Mouse (Mus musculus) layer of hippocampus, adult 2 months (tissue): ENCODE data around the gene Hrh1. TPM values are rescaled to one million over a fixed set of nuclear protein-coding genes. Genes with fewer than 3 reads are reported as not detected.

ENCODE experiments used
- DNase-seq, 2 experiments: peaks; one replicate each; pipeline ENCODE4 v3.0.0; 2022; ENCODE audit warnings: low spot score in 2 of 2
- H3K27ac ChIP-seq: fragments of 200-600 bp; 2 replicates; pipeline ENCODE4 v1.8.1; 2022
- H3K4me3 ChIP-seq: fragments of 200-600 bp; 2 replicates; pipeline ENCODE4 v1.8.1; 2022; ENCODE audit warnings: mild to moderate bottlenecking
- CTCF ChIP-seq: fragments of 200-600 bp; conservative IDR thresholded peaks from 2 replicates; pipeline ENCODE4 v1.8.1; 2022; ENCODE audit warnings: antibody characterized with exemption, mild to moderate bottlenecking, moderate library complexity
- total RNA-seq, 2 experiments: library from RNA; stranded (reverse); gene quantifications; 2 replicates each; pipeline ENCODE4 v1.2.3; 2021

Hrh1 gene
- total RNA-seq, 2 experiments from 2014 or later, result 4.2 to 5.3 TPM

- no peak overlapping the region for H3K4me3 ChIP-seq
- no peak overlapping the region for H3K27ac ChIP-seq
- no peak for TF ChIP-seq CTCF
- DNase-seq, result no peak
Observed at GRCm38 (mm10) chr6:114394982-114395381, 2.8 kb upstream of the Hrh1 start.

GRCm38 (mm10) chr6:114396605-114397004, 1.1 kb upstream of the Hrh1 start:
- DNase-seq, result no peak
- no peak for TF ChIP-seq CTCF
- Histone ChIP-seq H3K27ac (no peak overlapping the region), H3K4me3 (no peak overlapping the region)

- Histone ChIP-seq H3K4me3 (peak overlapping the region; percentile 57), H3K27ac (no peak overlapping the region)
- DNase-seq, result no peak
- no peak for TF ChIP-seq CTCF
Observed at GRCm38 (mm10) chr6:114397280-114397679, 456 bp upstream of the Hrh1 start.

GRCm38 (mm10) chr6:114398626-114399025, 890 bp downstream of the Hrh1 start:
- peak; percentile 69 for TF ChIP-seq CTCF
- Histone ChIP-seq H3K4me3 (peak overlapping the region; percentile 57), H3K27ac (no peak overlapping the region)
- peak; percentile 36 to 56 for DNase-seq

GRCm38 (mm10) chr6:114400387-114400786, 2.7 kb downstream of the Hrh1 start:
- no peak overlapping the region for H3K27ac ChIP-seq
- no peak for TF ChIP-seq CTCF
- H3K4me3 ChIP-seq, result no peak overlapping the region

GRCm38 (mm10) chr6:114400841-114401240, 3.1 kb downstream of the Hrh1 start:
- Histone ChIP-seq H3K27ac (no peak overlapping the region), H3K4me3 (no peak overlapping the region)
- no peak for TF ChIP-seq CTCF
- DNase-seq, result no peak

More at GRCm38 (mm10) chr6:114400387-114400786, 2.7 kb downstream of the Hrh1 start:
- DNase-seq, result no peak

- no peak for DNase-seq
- H3K27ac ChIP-seq, result no peak overlapping the region
- no peak overlapping the region for H3K4me3 ChIP-seq
- peak; percentile 57 for TF ChIP-seq CTCF
Observed at GRCm38 (mm10) chr6:114402161-114402560, 4.4 kb downstream of the Hrh1 start.

GRCm38 (mm10) chr6:114403632-114404031, 5.9 kb downstream of the Hrh1 start:
- TF ChIP-seq CTCF, result no peak
- Histone ChIP-seq H3K27ac (peak overlapping the region; percentile 85), H3K4me3 (peak overlapping the region; percentile 31)
- DNase-seq, result no peak

- peak overlapping the region; percentile 31 for H3K4me3 ChIP-seq
- H3K27ac ChIP-seq, result peak overlapping the region; percentile 85
- no peak for TF ChIP-seq CTCF
- DNase-seq, result no peak
Observed at GRCm38 (mm10) chr6:114404128-114404527, 6.4 kb downstream of the Hrh1 start.

GRCm38 (mm10) chr6:114404774-114405468, 7.2 kb downstream of the Hrh1 start:
- Histone ChIP-seq H3K27ac (peak overlapping the region; percentile 88), H3K4me3 (no peak overlapping the region)
- DNase-seq, result peak in 1 of 2 experiments; percentile 59
- no peak for TF ChIP-seq CTCF

GRCm38 (mm10) chr6:114406634-114407033, 8.9 kb downstream of the Hrh1 start:
- Histone ChIP-seq H3K27ac (no peak overlapping the region), H3K4me3 (no peak overlapping the region)
- peak; percentile 78 for TF ChIP-seq CTCF
- DNase-seq, result no peak

- no peak overlapping the region for H3K27ac ChIP-seq
- TF ChIP-seq CTCF, result no peak
- DNase-seq, result no peak
- no peak overlapping the region for H3K4me3 ChIP-seq
Observed at GRCm38 (mm10) chr6:114407049-114407448, 9.3 kb downstream of the Hrh1 start.

GRCm38 (mm10) chr6:114408278-114408677, 10.5 kb downstream of the Hrh1 start:
- no peak overlapping the region for H3K4me3 ChIP-seq
- peak; percentile 58 for TF ChIP-seq CTCF
- no peak overlapping the region; the same call in 1 of the 2 replicates for H3K27ac ChIP-seq
- DNase-seq, result no peak

- DNase-seq, result no peak
- H3K27ac ChIP-seq, result no peak overlapping the region
- TF ChIP-seq CTCF, result no peak
- no peak overlapping the region for H3K4me3 ChIP-seq
Observed at GRCm38 (mm10) chr6:114411913-114412312, 14.2 kb downstream of the Hrh1 start.
